Mouse (Mus musculus): ENCODE data around the gene Atp8a2.
A peak's percentile ranks its signal among the peaks of the same experiment; 100 is the strongest.
"Not testable (repeated sequence)": the region's sequence is repeated elsewhere in the genome, so short reads cannot be mapped to it uniquely, and the experiment has no call there.

The Atp8a2 gene

DNA sequence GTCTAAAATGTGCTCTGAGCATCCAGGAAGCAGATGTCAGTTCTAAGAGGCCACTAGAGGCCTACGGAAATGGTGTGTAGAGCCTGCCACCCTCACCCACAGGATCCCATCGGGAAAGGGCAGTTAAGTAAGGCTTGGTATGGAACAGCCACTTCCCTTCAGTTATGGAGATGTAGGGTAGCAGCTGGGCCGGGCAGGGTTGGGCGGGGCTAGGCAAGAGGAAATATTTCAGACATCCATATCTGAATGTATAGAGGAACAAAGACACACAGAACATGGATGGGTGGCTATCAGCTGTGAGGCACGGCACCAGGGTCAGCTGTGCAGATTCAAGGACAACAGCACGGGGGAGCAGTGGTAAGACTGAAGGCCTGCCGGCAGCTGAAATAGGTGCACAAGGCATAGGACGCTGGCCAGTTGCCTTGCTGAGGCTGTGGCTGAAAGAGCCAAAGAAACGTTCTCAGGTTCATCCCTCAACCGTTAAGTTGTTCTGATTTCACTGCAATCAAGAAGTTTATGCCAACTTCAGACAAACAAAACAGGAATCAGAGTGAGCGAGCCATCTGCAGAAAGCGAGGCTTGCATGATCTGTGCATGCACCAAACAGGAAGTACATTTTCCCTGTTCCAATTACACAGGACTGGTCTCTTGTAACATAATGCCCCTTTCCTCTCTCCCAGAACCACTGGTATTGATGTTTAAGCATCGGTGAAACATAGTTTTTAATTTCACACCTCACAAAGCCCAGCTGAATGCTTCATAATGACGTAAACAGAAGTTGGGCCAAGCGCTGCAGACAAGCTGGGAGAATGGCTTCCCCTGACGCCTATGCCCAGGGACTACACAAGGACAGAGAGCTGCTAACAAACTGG lies 549.9 kb downstream of the Atp8a2 start:
- DNase-seq (ENCODE audit: low spot score in 2 of 2), result no peak

DNA sequence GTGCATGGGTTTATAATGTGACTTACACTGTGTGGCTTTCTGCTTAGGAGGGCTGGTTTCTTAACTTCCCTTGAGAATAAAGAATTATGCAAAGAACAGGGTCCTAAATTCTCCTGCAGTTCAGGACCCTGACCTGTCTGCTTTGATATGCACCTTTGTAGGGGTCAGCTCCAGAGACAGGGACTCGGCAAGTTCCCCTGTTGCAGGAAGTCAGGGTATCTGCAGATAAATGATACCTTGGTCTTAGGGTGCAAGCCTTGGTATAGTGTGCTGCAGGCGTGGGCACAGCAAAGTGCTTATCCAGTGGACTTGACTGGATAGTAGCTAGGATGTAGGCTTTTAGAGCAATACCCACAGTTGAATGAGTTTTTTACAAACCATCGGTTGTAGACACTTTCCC lies 552.1 kb downstream of the Atp8a2 start:
- DNase-seq (ENCODE audit: low spot score in 2 of 2), result no peak

DNA sequence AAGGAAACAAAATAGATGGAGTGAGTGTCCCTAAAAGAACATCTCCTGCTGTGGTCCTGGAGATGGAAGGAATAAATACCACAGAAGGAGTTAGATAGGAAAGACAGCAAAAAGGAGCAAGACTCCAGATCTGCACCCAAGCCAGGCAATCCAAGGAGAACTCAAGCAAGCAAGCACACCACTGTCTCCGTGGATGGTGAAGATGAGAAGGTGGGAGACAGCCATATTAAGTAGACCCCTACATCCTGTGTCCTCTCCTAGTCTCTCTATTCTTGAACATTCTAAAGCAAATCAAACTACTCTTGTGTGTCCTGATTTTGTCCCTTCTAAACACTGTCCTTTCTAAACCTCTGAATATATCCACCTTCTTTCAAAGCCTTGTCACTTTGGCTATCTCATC lies 552.8 kb downstream of the Atp8a2 start:
- no peak for DNase-seq (ENCODE audit: low spot score in 2 of 2)

DNA sequence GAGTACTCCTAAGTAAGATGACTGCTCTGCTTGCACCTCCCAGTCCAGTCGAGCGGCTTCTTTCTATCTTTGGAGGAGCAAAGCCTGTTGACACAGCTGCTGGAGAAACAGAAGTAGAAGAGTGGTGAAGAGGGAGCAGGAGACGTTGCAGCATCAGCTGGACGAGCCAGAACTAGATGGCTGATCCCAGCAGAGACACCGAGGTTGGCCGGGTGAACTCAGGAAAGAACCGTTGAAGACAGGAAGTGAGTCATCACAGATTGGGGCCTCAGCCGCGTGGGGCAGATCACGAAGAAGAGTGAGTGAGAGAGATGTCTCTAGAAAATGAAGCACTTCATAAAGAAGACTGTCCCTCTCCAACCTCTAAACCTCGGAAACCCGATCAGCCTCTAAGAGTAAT lies 553.4 kb downstream of the Atp8a2 start:
- no peak for DNase-seq (ENCODE audit: low spot score in 2 of 2)

DNA sequence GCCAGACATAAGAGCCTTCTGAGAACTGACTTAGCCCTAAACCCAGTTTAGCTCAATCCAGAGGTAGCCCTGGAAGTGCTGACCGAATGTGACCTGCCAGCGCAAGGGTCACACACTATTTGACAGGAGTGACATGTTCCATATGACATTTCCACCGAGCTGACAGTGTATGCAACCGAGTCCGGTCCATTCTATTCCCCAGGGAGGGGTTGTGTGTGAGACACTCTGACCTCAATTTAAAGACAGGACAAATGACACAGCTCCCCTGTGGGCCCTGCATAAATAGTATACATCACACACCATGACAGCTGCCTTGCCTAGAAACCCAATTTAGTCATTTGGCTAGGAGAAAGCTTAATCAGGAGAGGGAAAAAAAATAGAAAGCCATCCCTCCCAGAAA lies 555.1 kb downstream of the Atp8a2 start:
- no peak for DNase-seq (ENCODE audit: low spot score in 2 of 2)

DNA sequence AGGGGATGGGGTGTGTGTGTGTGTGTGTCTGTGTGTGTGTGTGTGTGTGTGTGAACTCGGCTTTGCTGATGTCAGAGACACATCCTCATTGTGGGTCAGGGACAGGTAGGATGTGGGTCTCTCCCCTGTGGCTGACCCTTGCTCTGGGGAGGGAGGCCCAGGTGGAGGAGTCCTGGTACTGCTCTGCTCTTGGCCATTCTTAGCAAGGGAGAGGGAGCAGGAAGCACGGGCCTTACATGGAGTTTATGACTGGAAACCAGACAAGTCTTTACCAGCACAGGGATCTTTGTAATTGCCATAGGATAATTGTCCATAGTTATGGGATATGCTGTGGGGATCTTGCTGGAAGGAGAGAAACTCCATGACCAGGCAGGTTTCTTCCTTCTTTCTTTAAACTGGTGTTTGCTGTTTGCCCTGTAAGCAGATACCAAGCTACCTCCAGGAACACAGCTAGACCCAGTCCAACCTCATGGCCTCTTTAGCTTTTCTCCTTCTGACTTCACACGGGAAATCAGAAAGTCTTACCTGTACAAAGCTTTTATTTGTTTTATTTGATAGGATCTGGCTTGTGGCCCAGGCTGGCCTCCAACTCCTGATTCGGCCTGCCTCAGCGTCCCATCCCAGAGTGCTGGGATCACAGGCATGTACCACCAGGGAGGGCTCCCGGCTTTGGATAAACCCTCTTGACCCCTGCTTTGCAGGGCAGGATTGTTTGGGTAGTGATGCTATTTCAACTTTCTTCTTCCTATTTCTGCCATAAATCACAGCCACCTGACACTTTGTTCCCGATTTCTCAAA lies 557.9 kb downstream of the Atp8a2 start:
- no peak for DNase-seq (ENCODE audit: low spot score in 2 of 2)

DNA sequence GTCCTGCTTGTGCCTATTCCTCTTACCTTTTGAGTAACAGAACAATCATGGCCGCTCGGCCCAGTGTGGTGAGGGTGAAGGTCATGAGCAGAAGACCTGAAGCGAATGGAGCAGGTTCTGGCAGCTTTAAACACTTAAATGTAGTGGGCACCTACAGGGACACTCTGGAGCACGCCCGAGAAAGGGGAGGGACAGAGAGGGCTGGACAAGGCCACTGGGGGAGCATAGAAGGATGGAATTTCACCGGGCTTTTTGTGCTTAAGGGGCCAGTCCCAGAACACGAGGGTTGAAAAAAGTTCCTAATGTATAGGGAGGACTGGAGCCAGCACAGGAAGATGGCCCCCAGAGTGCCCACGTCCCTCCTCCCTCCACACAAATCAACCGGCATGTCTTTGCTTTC lies 563.0 kb downstream of the Atp8a2 start:
- DNase-seq (ENCODE audit: low spot score in 2 of 2), result no peak

DNA sequence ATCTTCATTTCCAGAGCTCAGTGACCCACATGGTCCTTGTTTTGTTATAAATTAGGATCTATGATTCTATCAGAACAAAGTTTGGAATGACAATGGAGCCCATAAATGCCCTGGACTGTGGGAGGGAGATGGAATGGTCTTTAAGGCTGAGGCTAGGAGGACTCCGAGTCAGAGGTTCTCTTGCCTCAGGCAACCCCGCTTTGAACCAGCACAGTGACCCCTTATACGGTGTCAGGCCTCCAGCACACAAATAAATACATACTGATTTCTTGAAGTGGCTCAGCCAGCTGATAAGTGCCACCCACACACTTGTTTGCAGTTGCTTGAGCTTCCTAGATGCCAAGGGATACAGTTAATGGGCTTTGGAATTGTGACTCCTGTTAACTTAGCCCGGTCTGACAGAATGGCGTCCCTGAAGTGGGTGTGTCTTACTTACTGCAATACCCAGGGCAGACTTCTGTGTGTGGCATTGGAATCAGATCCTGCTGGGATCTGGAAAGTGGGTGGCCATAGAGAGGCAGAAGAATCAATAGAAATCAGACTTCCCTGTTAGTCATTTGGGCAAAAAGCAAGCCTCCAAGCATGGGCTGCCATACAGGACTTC lies 563.6 kb downstream of the Atp8a2 start:
- DNase-seq (ENCODE audit: low spot score in 2 of 2), result no peak

DNA sequence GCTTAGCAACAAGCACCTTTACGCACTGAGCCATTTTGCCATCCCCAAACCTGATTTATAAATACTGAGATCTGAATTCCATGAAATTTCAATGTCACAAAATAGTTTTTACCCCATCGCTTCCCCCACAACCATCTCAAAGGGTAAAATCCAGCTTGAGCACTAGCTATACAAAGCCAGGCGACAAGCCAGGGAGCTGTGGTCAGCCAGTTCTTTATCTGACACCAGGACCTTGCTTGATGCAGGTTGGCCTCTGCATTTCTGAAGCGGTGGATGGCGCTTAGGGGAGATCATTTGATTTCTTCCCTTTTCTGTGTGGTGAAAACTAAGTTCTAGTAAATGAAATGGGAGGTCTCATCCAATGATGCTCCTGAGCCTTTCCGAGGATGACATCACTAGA lies 564.9 kb downstream of the Atp8a2 start:
- no peak for DNase-seq (ENCODE audit: low spot score in 2 of 2)

DNA sequence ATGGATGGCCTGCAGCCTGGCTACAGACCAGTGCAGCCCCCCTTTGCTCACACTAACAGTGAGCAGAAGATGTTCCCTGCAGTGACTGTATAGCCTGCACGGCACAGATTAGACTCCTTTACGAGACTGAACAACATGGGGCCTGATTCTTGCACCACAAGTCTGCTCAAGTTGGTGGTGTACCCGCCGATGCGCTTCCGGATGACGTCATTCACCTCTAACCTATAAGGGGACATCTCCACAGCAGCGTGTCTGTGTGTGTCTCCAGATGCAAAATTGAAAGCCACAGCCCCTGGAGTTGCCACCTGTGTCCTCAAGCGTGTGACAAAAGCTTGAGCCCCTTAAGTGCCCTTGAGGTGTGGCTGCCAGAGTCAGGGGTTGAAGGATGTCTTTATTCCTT lies 566.9 kb downstream of the Atp8a2 start:
- DNase-seq (ENCODE audit: low spot score in 2 of 2), result no peak

DNA sequence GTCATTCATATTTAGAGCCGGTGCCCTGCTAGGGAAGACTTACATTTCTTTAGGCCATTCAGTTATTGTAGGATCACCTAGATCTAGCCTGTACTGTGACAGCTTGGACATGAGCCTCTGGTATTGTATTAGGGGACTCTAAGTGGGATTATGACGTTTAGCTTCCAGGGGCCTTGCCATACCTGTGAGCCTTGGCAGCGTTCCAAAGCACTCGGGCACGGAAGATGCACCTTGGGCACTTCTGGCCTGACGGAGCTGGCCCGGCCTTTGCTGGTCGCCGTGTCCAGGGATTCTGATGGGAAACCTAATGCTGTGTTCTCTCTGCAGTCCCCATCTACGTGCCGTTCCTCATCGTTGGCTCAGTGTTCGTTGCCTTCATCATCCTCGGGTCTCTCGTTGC lies 567.7 kb downstream of the Atp8a2 start:
- DNase-seq (ENCODE audit: low spot score in 2 of 2), result no peak

DNA sequence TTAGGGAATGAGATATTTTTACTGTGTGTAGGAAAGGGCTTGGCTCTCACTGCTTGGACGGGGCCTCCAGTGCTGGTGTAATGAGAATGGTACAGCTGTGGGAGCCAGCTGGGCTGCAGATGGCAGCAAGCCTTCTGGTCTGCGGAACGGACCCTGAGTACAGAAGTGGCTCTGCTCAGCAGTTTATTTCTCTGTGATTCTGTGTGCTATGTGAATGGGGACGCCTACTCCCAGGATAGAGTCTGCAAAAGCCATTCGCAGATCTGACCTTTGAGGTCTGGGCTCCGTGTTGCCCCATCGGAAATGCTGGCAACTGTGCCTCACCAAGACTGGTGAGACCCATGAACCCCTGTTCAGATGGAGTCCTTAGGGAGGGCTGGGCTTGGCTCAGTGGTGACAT lies 569.2 kb downstream of the Atp8a2 start:
- DNase-seq (ENCODE audit: low spot score in 2 of 2), result peak in 1 of 2 experiments; percentile 28

DNA sequence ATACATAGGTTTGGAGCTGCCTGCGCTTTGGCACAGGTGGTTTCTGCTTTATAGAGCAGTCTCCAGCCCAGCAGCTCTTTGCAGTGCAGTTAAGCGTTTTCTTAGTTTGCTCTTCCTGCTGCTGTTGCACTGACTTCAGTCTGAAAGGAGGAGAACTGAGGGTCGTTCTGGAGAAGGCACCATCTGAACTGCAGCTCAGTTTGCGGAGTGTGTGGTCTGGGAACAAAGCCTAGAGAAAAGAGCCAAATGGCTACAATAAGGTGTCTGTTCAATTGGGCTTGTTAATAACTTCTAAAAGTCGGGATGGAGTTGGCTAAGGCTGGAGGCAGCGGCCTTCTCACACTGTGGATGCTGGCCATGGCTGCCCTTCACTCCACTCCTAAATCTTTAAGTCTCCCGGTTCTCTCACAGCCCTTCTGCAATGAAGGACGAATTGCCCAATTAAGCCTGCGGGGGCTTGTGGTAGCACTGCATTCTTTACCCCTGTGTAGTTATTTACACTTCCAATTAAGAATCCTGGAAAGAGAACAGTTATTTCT lies 569.8 kb downstream of the Atp8a2 start:
- DNase-seq (ENCODE audit: low spot score in 2 of 2), result no peak

DNA sequence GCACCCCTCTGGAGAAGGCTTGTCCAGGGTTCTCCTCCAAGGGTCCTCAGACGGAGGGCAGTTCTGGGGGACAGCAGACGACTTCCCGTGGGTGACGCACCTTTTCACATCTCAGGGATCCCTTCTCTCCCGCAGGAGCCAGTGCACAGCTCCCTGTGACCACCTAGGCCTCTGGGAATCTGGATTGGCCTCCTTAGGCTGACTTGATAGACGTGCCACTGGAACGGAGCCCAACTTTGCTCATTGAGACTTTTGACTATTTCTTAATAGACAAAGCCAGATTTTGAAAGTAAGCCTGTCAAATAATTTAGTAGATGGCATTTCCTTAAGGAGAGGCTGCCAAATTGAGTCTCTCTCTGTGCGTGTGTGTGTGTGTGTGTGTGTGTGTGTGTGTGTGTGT lies 570.3 kb downstream of the Atp8a2 start:
- DNase-seq (ENCODE audit: low spot score in 2 of 2), result no peak

DNA sequence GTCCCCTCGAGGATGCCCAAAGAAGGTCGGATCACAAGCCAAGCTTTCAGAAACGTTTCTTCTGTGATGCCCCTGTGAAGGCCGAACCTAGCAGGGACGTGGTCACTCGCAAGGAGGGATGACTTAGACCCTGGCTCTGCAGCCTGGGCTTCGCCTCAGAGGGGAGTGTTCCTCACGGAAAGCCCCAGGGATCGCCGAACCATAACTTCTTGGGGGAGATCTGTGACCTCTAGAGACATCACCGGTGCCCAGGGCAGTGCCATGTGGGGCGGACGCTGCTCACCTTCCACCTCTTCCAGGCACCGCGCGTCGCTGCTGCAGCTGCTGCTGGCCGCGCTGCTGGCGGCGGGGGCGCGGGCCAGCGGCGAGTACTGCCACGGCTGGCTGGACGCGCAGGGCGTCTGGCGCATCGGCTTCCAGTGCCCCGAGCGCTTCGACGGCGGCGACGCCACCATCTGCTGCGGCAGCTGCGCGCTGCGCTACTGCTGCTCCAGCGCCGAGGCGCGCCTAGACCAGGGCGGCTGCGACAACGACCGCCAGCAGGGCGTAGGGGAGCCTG lies 571.1 kb downstream of the Atp8a2 start:
- DNase-seq (ENCODE audit: low spot score in 2 of 2), result no peak

DNA sequence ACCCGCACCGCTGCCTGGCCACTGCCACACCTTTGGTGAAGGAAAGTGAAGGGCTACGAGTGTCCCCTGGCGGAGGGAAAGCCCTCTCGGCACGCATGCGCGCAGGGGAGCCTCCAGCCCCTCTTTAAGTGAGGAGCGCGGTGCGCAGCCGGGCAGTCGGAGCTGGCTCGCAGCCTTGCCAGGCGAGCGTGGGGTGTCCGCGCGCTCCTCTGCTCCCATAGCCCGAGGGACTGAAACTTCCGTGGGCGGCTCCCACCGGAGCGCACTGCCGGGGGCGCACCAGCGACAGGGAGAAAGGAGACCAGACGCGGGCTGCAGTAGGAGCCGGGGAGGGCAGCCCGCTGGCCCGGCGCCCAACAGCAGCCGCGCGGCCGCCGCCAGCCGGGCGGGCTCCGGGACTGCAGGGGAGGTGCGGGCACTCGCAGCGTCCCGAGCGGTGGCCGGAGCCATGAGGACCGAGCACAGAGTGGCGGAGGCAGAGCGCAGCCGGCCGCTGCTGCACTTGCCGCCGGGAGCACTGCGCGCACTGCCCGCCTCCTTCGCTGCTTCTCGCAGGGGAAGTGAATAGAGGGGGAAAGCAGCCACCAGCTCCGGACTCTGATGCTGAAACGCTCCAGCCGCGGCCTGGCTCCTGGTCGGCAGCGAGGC lies 571.7 kb downstream of the Atp8a2 start, which contains the start of gene Shisa2:
Gene Shisa2, plus strand, starts transcription at position 151 of the 648 bp plus-strand sequence.
- peak in 1 of 2 experiments; percentile 60 for DNase-seq (ENCODE audit: low spot score in 2 of 2)

DNA sequence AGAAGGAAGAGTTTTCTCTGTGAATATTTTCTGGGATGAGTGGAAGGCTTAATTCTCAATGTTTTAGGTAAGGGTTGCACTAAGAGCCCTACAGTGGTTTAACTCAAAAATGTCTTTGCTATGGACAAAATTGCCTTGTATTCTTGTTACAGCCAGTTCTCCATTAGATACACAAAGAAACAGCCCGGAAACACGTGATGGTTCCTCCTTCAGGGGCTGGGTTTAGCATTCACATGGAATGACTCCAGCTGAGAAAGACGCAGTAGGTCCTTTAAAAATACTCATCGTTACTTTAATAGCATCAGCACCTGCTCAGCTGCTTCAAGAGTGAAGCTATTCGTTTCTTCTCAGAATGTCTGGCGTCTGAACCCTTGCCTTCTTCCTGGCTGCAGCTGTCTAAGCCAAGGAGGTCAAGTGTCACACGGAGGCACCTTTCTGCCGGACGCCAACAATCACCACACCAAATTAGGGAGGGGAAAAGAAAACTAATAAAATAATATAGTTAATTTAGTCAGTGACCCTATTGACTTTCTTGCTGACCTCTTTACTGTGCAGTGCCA lies 572.6 kb downstream of the Atp8a2 start:
- DNase-seq (ENCODE audit: low spot score in 2 of 2), result no peak

DNA sequence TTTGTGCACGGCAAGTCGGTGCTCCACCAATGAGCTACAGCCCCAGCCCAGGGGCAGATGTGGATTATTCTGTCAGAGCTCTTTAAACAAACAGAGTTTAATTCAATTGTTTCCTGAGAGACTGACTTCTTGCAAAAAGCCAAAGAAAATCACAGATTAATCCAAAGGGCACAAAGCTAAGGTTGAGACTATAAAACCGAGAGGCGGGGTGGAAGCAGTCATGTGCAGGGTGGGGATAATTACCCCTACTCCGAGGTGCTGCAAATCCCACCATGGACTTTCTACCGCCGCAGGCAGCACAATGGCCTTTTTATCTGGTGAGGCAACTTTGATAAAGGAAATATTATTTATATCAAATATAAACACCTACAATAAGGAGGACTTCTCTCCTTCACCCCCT lies 580.2 kb downstream of the Atp8a2 start:
- no peak for DNase-seq (ENCODE audit: low spot score in 2 of 2)

DNA sequence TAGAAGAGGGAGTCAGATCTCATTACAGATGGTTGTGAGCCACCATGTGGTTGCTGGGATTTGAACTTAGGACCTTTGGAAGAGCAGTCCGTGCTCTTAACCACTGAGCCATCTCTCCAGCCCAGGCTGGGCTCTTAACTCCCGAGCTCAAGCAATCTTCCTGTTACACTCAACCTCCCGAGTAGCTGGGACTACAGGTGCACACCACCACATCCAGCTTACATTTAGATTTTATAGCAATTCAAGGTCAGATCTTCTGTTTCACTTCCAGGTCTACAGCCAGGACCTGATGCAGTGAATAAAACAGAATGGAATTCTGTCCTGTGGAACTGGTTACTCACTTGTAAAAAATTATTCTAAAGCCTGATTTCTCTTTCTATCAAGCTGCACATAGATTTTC lies 582.8 kb downstream of the Atp8a2 start:
- DNase-seq (ENCODE audit: low spot score in 2 of 2), result not testable (repeated sequence)

DNA sequence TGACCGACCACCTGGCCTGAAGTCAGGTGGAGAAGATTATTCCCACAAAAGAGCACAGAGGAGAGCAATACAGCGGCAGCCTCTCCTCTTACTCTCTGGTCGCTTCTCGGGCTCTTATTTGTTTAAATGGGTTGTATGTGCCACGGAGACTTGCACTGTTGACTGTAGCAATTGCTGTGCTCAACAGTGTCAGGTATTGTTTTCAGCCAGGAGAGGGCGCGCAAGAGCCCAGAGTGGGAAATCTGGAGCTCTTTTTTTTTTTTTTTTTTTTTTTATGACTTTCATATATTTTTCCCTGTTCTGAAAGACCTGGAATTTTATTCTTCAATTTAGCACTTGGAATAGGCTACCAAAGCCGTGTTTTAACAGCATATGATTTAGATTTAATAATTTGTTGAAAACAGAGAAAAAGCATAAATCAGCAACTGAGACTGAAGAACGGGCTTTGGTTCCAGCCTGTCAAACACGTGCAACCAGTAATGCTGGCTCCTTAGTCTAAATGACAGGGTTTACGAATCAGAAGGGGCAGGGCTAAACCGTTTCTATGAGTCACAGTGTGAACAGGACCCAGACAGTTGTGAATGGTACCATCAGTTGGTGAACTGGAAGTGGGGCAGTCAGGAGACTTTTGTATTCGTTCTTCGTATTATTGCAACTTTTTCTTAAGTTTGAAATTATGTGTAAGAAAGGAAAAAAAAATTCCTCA lies 583.9 kb downstream of the Atp8a2 start:
- DNase-seq (ENCODE audit: low spot score in 2 of 2), result peak in 1 of 2 experiments; percentile 50
